Mouse (Mus musculus) neural tube, embryonic 13.5 days (tissue): ENCODE measurements at regions not wholly inside any gene's neighbourhood (a gene's known extent, or its start where the extent isn't known, plus 50 kb on each side); places are given as distances from the start of the nearest gene placed in this dataset.
A peak's percentile ranks its signal among the peaks of the same experiment; 100 is the strongest.

Experiments
- ATAC-seq: fragments of 200-750 bp; cut with Nextera tagmentation; 2 replicates; pipeline ENCODE4 v1.8.0; 2017; ENCODE audit warnings: low read depth, mild to moderate bottlenecking, moderate TSS enrichment, moderate library complexity
- H3K27ac ChIP-seq: fragments of 300-500 bp; sonication (generic); replicated peaks from 2 replicates; pipeline ENCODE4 v1.5.1; 2015; ENCODE audit warnings: moderate library complexity, mild to moderate bottlenecking, inconsistent platforms
- H3K27me3 ChIP-seq: fragments of 300-500 bp; sonication (generic); 2 replicates; pipeline ENCODE4 v1.6.1; 2015; ENCODE audit warnings: mild to moderate bottlenecking, inconsistent platforms
- H3K36me3 ChIP-seq: fragments of 300-500 bp; sonication (generic); 2 replicates; pipeline ENCODE4 v1.6.1; 2015; ENCODE audit warnings: mild to moderate bottlenecking, inconsistent platforms
- H3K4me1 ChIP-seq: fragments of 300-500 bp; sonication (generic); replicated peaks from 2 replicates; pipeline ENCODE4 v1.6.1; 2015; ENCODE audit warnings: inconsistent platforms
- H3K4me2 ChIP-seq: fragments of 300-500 bp; sonication (generic); 2 replicates; pipeline ENCODE4 v1.6.1; 2015; ENCODE audit warnings: inconsistent platforms, mild to moderate bottlenecking, moderate library complexity
- H3K4me3 ChIP-seq: fragments of 300-500 bp; sonication (generic); 2 replicates; pipeline ENCODE4 v1.5.1; 2015; ENCODE audit warnings: mild to moderate bottlenecking, inconsistent platforms
- H3K9ac ChIP-seq: fragments of 300-500 bp; sonication (generic); 2 replicates; pipeline ENCODE4 v1.6.1; 2015; ENCODE audit warnings: moderate library complexity, mild to moderate bottlenecking, inconsistent platforms
- H3K9me3 ChIP-seq: fragments of 300-500 bp; sonication (generic); 2 replicates; pipeline ENCODE4 v1.6.1; 2016; ENCODE audit warnings: inconsistent platforms
- WGBS: fragments of 180-500 bp; shearing (Covaris S2); methylation state at CpG from one replicate; pipeline ENCODE4 v1.1.7; 2015; 5-methylcytosine and 5-hydroxymethylcytosine counted together

GRCm38 (mm10) chr6:76697146-76697891 is 199.7 kb upstream of the Gm9008 start:
- Histone ChIP-seq H3K27ac (no peak overlapping the region), H3K4me3 (no peak overlapping the region), H3K27me3 (no peaks in the 10 kb centered on the region), H3K4me2 (no peak overlapping the region), H3K9ac (no peak overlapping the region), H3K36me3 (no peaks in the 10 kb centered on the region), H3K4me1 (0 out of 2 replicates have a peak, but pooled peaks cover 4% of the 10 kb centered on the region), H3K9me3 (no peaks in the 10 kb centered on the region)
- no peak for ATAC-seq
- 74% methylated on average over 6 of the region's 6 CpGs for WGBS

- Histone ChIP-seq H3K36me3 (no peaks in the 10 kb centered on the region), H3K9me3 (no peaks in the 10 kb centered on the region), H3K4me1 (peaks cover 12% of the 10 kb centered on the region; the same call in 1 of the 2 replicates), H3K9ac (no peak overlapping the region), H3K4me3 (no peak overlapping the region), H3K27ac (0 out of 2 replicates have a peak overlapping the region, but pooled peaks have one; percentile 13), H3K4me2 (no peak overlapping the region), H3K27me3 (no peaks in the 10 kb centered on the region)
- ATAC-seq, result no peak
- 61% methylated on average over 2 of the region's 2 CpGs for WGBS
Measured at GRCm38 (mm10) chr6:76688831-76689230, 191.2 kb upstream of the Gm9008 start.

- Histone ChIP-seq H3K4me1 (no peaks in the 10 kb centered on the region), H3K4me3 (no peak overlapping the region), H3K9me3 (no peaks in the 10 kb centered on the region), H3K27me3 (no peaks in the 10 kb centered on the region), H3K27ac (no peak overlapping the region), H3K9ac (no peak overlapping the region), H3K4me2 (no peak overlapping the region), H3K36me3 (no peaks in the 10 kb centered on the region)
- no peak for ATAC-seq
- WGBS, result 31% methylated on average over 1 of the region's 1 CpGs
Measured at GRCm38 (mm10) chr6:76639583-76639982, 142.0 kb upstream of the Gm9008 start.

- 94% methylated on average over 4 of the region's 4 CpGs for WGBS
- Histone ChIP-seq H3K9me3 (no peaks in the 10 kb centered on the region), H3K4me2 (no peak overlapping the region), H3K4me3 (no peak overlapping the region), H3K27ac (no peak overlapping the region), H3K9ac (no peak overlapping the region), H3K27me3 (no peaks in the 10 kb centered on the region), H3K4me1 (no peaks in the 10 kb centered on the region), H3K36me3 (no peaks in the 10 kb centered on the region)
- no peak for ATAC-seq
Measured at GRCm38 (mm10) chr6:76628379-76628778, 130.8 kb upstream of the Gm9008 start.

- H3K4me1 ChIP-seq, result peaks cover 8% of the 10 kb centered on the region
- no peak overlapping the region for H3K4me2 ChIP-seq
- WGBS, result 90% methylated on average over 2 of the region's 2 CpGs
- no peaks in the 10 kb centered on the region for H3K36me3 ChIP-seq
- no peak overlapping the region for H3K27ac ChIP-seq
- H3K4me3 ChIP-seq, result no peak overlapping the region
- no peaks in the 10 kb centered on the region for H3K9me3 ChIP-seq
- no peak for ATAC-seq
- H3K27me3 ChIP-seq, result no peaks in the 10 kb centered on the region
- H3K9ac ChIP-seq, result no peak overlapping the region
Measured at GRCm38 (mm10) chr6:76621499-76621898, 123.9 kb upstream of the Gm9008 start.

GRCm38 (mm10) chr6:76620754-76621204 is 123.2 kb upstream of the Gm9008 start:
- Histone ChIP-seq H3K36me3 (no peaks in the 10 kb centered on the region), H3K27ac (no peak overlapping the region), H3K9ac (no peak overlapping the region), H3K4me1 (peaks cover 8% of the 10 kb centered on the region), H3K4me2 (no peak overlapping the region), H3K4me3 (no peak overlapping the region), H3K9me3 (no peaks in the 10 kb centered on the region), H3K27me3 (no peaks in the 10 kb centered on the region)
- WGBS, result 20% methylated on average over 6 of the region's 6 CpGs
- peak; percentile 79 for ATAC-seq
